8 mouse cellular contexts compared by ENCODE assay signal in genomic region chr3:90253653-90254418, GRCm38 (mm10). TPM values are rescaled to one million over a fixed set of nuclear protein-coding genes. Genes with fewer than 3 reads are reported as not detected.
A peak's percentile ranks its signal among the peaks of the same experiment; 100 is the strongest.
DNase-seq lines count a peak whose midpoint lies in the region; ATAC-seq and TF ChIP-seq lines count a peak whose summit lies in the region.

Gene Crtc2, plus strand, starts transcription at chr3:90254163.

- peak within 1 kb of the TSS; percentile 91 for H3K27ac ChIP-seq in hindbrain, embryonic 13.5 days

- peak within 1 kb of the TSS; percentile 96 for H3K9ac ChIP-seq in hindbrain, embryonic 13.5 days

- in situ Hi-C loops in Patski (cut with MboI; ENCODE audit: low pct_unique_long_range_greater_than_20kb), result no loop called here

- peaks cover 36% of the 10 kb centered on the region for H3K36me3 ChIP-seq in hindbrain, embryonic 13.5 days

- POLR2A ChIA-PET in Patski (lab: Charles Lee), result interaction anchor here (0.9 kb wide), 1 partner anchor 9 kb away, joined by 4 read pairs; no protein-coding TSS in a partner anchor

- no peaks in the 10 kb centered on the region for H3K9me3 ChIP-seq in hindbrain, embryonic 13.5 days

- H3K4me2 ChIP-seq in hindbrain, embryonic 13.5 days, result peak within 1 kb of the TSS; percentile 78

- no peaks in the 10 kb centered on the region for H3K27me3 ChIP-seq in Patski
- no peaks in the 10 kb centered on the region for H3K27me3 ChIP-seq in hindbrain, embryonic 13.5 days

- 2% methylated on average over 38 of the region's 40 CpGs for WGBS in hindbrain, embryonic 13.5 days

- TF ChIP-seq CTCF in Patski (IDR thresholded peaks at IDR 0.05), result no peak

- H3K4me3 ChIP-seq in hindbrain, embryonic 13.5 days, result peak within 1 kb of the TSS; percentile 91

- H3K4me1 ChIP-seq in hindbrain, embryonic 13.5 days (replicated peaks), result peaks cover 46% of the 10 kb centered on the region

- peak; percentile 98 for DNase-seq in Patski (ENCODE audit: low read depth, low spot score)
- peak; percentile 95 to 96 for DNase-seq in cerebellum, postnatal 14 days
- peak; percentile 94 to 96 for DNase-seq in frontal cortex, postnatal 14 days (ENCODE audit: low spot score in 2 of 2)
- peak; percentile 79 to 85 for DNase-seq in layer of hippocampus, postnatal 25 days (ENCODE audit: extremely low spot score in 1 of 2, low spot score in 1 of 2)
- peak; percentile 99 for DNase-seq in lung, postnatal 25 days (ENCODE audit: low spot score)
- DNase-seq in retina, embryonic 14.5 days (ENCODE audit: low spot score), result peak; percentile 94
- DNase-seq in thymus, postnatal 4 days, result peak; percentile 92

- ATAC-seq in Patski, result peak; percentile 97
- ATAC-seq in hindbrain, embryonic 13.5 days (ENCODE audit: low FRiP score), result peak; percentile 98

- CTCF ChIA-PET in Patski (lab: Charles Lee), result no interaction called here

RNA-seq across cellular contexts. Expression of gene Crtc2, which starts in this region (rescaled TPM):
- polyA plus RNA-seq in Patski (2021), result 77.0 TPM
- 18.8 and 19.8 TPM in 2 replicates for polyA plus RNA-seq in hindbrain, embryonic 13.5 days (2015; fragmentation: Nextera tagmentation; extraction: Ambion mirVana)
- 10 to 100 TPM; 27.9 to 39.0 TPM for total RNA-seq in layer of hippocampus, postnatal 25 days (2021)

Comparison
In these comparisons a context has a peak if more than half of its experiments do, and no peak if none do; other contexts are left out.
1. Peak in every context shown above with its lines: DNase-seq, ATAC-seq, H3K4me3 ChIP-seq and H3K27ac ChIP-seq.